Mouse (Mus musculus): ENCODE data around the gene Slc25a35. TPM values are rescaled to one million over a fixed set of nuclear protein-coding genes. Genes with fewer than 3 reads are reported as not detected.

Slc25a35 gene
- total and polyA plus RNA-seq, 3 experiments = 0.83 to 1.6 TPM; not detected in 1

- dilution Hi-C loops (cut with MboI; ENCODE audit: extremely low pct_ligation_motif_present, extremely low pct_unique_long_range_greater_than_20kb, low sequenced_read_pairs) (no loop called here), in situ Hi-C loops (cut with MboI; ENCODE audit: low pct_ligation_motif_present, low pct_unique_long_range_greater_than_20kb, low sequenced_read_pairs) (no loop called here)
- no peaks in the 10 kb centered on the region for H3K9me3 ChIP-seq (replicated peaks; ENCODE audit: low read length)
- peak; percentile 85 for DNase-seq (ENCODE audit: extremely low read depth)
- TF ChIP-seq BHLHE40 (IDR thresholded peaks at IDR 0.05; ENCODE audit: low read depth, low read length) = no peak
- TF ChIP-seq PAX5 (IDR thresholded peaks at IDR 0.05; ENCODE audit: low read length) = no peak
- TF ChIP-seq JUND (conservative IDR thresholded peaks at IDR 0.05; ENCODE audit: low read depth, low read length) = no peak
- TF ChIP-seq TCF12 (IDR thresholded peaks at IDR 0.05; ENCODE audit: low read depth, low read length) = no peak
- TF ChIP-seq MAFK (IDR thresholded peaks at IDR 0.05; ENCODE audit: insufficient replicate concordance, low read length) = no peak
- 0 out of 2 replicates have a peak, but pooled peaks have one; percentile 39 for TF ChIP-seq MAZ (IDR thresholded peaks at IDR 0.05; ENCODE audit: low read depth, low read length)
- TF ChIP-seq ZC3H11A (IDR thresholded peaks at IDR 0.05; ENCODE audit: low read depth, low read length) = no peak
- TF ChIP-seq JUN (IDR thresholded peaks at IDR 0.05; ENCODE audit: insufficient read depth, low read depth, low read length) = no peak
- no peak for TF ChIP-seq ZKSCAN1 (IDR thresholded peaks at IDR 0.05; ENCODE audit: borderline replicate concordance, low read depth, low read length)
- peak in 1 of 2 experiments; percentile 88; a peak in 3 of 4 replicates for TF ChIP-seq CTCF (conservative IDR thresholded peaks at IDR 0.05 in 1 of 2, IDR thresholded peaks at IDR 0.05 in 1 of 2; ENCODE audit: low read depth in 2 of 2, low read length in 2 of 2)
- 0 out of 2 replicates have a peak, but pooled peaks have one; percentile 19 for TF ChIP-seq TBP (conservative IDR thresholded peaks at IDR 0.05; ENCODE audit: low read depth, low read length)
- TF ChIP-seq RAD21 (IDR thresholded peaks at IDR 0.05; ENCODE audit: low read depth, low read length) = peak; percentile 77
- TF ChIP-seq MXI1 (IDR thresholded peaks at IDR 0.05; ENCODE audit: low read depth, low read length) = 0 out of 2 replicates have a peak, but pooled peaks have one; percentile 23
- TF ChIP-seq ZMIZ1 (IDR thresholded peaks at IDR 0.05; ENCODE audit: low read depth, low read length) = no peak
- 0 out of 2 replicates have a peak, but pooled peaks have one; percentile 9 for TF ChIP-seq ZNF384 (IDR thresholded peaks at IDR 0.05; ENCODE audit: low read depth, low read length)
- TF ChIP-seq ETS1 (conservative IDR thresholded peaks at IDR 0.05; ENCODE audit: low read depth, low read length) = no peak
- no peak for TF ChIP-seq NRF1 (IDR thresholded peaks at IDR 0.05; ENCODE audit: low read depth, low read length)
- no peak for TF ChIP-seq POLR2AphosphoS2 (IDR thresholded peaks at IDR 0.05; ENCODE audit: low read depth, low read length)
- TF ChIP-seq CHD1 (IDR thresholded peaks at IDR 0.05; ENCODE audit: low read depth, low read length) = no peak
- 0 out of 2 replicates have a peak, but pooled peaks have one; percentile 19 for TF ChIP-seq IRF4 (IDR thresholded peaks at IDR 0.05; ENCODE audit: low read depth, low read length)
- peak; percentile 80 for TF ChIP-seq SMC3 (IDR thresholded peaks at IDR 0.05; ENCODE audit: low read depth, low read length)
- TF ChIP-seq SIN3A (IDR thresholded peaks at IDR 0.05; ENCODE audit: low read length) = peak; percentile 72; the same call in 1 of the 2 replicates
- TF ChIP-seq ELF1 (IDR thresholded peaks at IDR 0.05; ENCODE audit: low read depth, low read length) = no peak; the same call in 1 of the 2 replicates
- no peak for TF ChIP-seq USF1 (IDR thresholded peaks at IDR 0.05; ENCODE audit: low read depth, low read length)
- no peak for TF ChIP-seq MAX (IDR thresholded peaks at IDR 0.05; ENCODE audit: low read length)
- TF ChIP-seq UBTF (IDR thresholded peaks at IDR 0.05; ENCODE audit: low read depth, low read length) = no peak
- TF ChIP-seq KAT2A (IDR thresholded peaks at IDR 0.05; ENCODE audit: insufficient replicate concordance, low read length) = no peak
- TF ChIP-seq GABPA (IDR thresholded peaks at IDR 0.05; ENCODE audit: insufficient replicate concordance, low read depth, low read length) = no peak
- TF ChIP-seq MYC (IDR thresholded peaks at IDR 0.05; ENCODE audit: low read depth, low read length) = peak; percentile 69; the same call in 1 of the 2 replicates
- TF ChIP-seq MEF2A (IDR thresholded peaks at IDR 0.05; ENCODE audit: borderline replicate concordance, low read depth, low read length) = no peak
- H3K27me3 ChIP-seq (replicated peaks) = peaks cover 17% of the 10 kb centered on the region
- peaks cover 6 to 21% of the 10 kb centered on the region in 2 experiments; a peak in 3 of 4 replicates for H3K4me1 ChIP-seq (ENCODE audit: control insufficient read depth in 1 of 2, insufficient read depth in 2 of 2)
- H3K9ac ChIP-seq (ENCODE audit: insufficient read depth, low read depth) = no peak overlapping the region
- no peaks in the 10 kb centered on the region for H3K79me2 ChIP-seq (replicated peaks; ENCODE audit: control insufficient read depth, extremely low read depth, insufficient read depth, poor library complexity, severe bottlenecking)
- no peak overlapping the region for H3K4me3 ChIP-seq (replicated peaks in 1 of 3; ENCODE audit: low read depth in 2 of 3, low read length in 2 of 3, poor library complexity in 1 of 3)
- H3K4me2 ChIP-seq (ENCODE audit: insufficient read depth, low read depth, poor library complexity, severe bottlenecking) = no peak overlapping the region
- peaks cover 0 to 9% of the 10 kb centered on the region in 2 experiments for H3K36me3 ChIP-seq (replicated peaks in 1 of 2; ENCODE audit: control insufficient read depth in 1 of 2, insufficient read depth in 1 of 2, low read length in 1 of 2)
- H3K27ac ChIP-seq (ENCODE audit: insufficient read depth, low read depth) = no peak overlapping the region
Observed at GRCm38 (mm10) chr11:68965845-68966244, 2.1 kb upstream of the Slc25a35 start.
